Mouse (Mus musculus): ENCODE measurements around the gene Vtn. TPM values are rescaled to one million over a fixed set of nuclear protein-coding genes. Genes with fewer than 3 reads are reported as not detected.

The Vtn gene
- polyA plus RNA-seq, 1 experiment from 2014 or later: 54.4 TPM

- Histone ChIP-seq H3K27me3 (ENCODE audit: control insufficient read depth, insufficient read depth, low read length) (no peaks in the 10 kb centered on the region; the same call in 1 of the 2 replicates), H3K4me3 (replicated peaks; ENCODE audit: low read length) (no peak overlapping the region), H3K9ac (ENCODE audit: low read length) (no peak overlapping the region), H3K4me2 (ENCODE audit: low read depth, low read length) (no peak overlapping the region), H3K36me3 (ENCODE audit: control insufficient read depth, insufficient read depth, low read length) (no peaks in the 10 kb centered on the region), H3K4me1 (ENCODE audit: control insufficient read depth, insufficient read depth, low read length) (no peaks in the 10 kb centered on the region), H3K27ac (ENCODE audit: low read length) (no peak overlapping the region), H3K9me3 (replicated peaks; ENCODE audit: control insufficient read depth, low read length) (no peaks in the 10 kb centered on the region)
- WGBS: 81% methylated on average over 3 of the region's 3 CpGs
- ATAC-seq (ENCODE audit: insufficient read depth, low FRiP score): no peak
These were observed 6.5 kb downstream of the Vtn start for GRCm38 (mm10) chr11:78505430-78505829.

- no peak for ATAC-seq (ENCODE audit: insufficient read depth, low FRiP score)
- H3K9ac ChIP-seq (ENCODE audit: low read length): no peak overlapping the region
- H3K27me3 ChIP-seq (ENCODE audit: control insufficient read depth, insufficient read depth, low read length): no peaks in the 10 kb centered on the region
- H3K27ac ChIP-seq (ENCODE audit: low read length): no peak overlapping the region
- H3K4me2 ChIP-seq (ENCODE audit: low read depth, low read length): no peak overlapping the region
- peaks cover 13% of the 10 kb centered on the region for H3K4me1 ChIP-seq (ENCODE audit: control insufficient read depth, insufficient read depth, low read length)
- no peaks in the 10 kb centered on the region for H3K36me3 ChIP-seq (ENCODE audit: control insufficient read depth, insufficient read depth, low read length)
- WGBS: 82% methylated on average over 5 of the region's 5 CpGs
- no peak overlapping the region for H3K4me3 ChIP-seq (replicated peaks; ENCODE audit: low read length)
- no peaks in the 10 kb centered on the region for H3K9me3 ChIP-seq (replicated peaks; ENCODE audit: control insufficient read depth, low read length)
These were observed 10.3 kb downstream of the Vtn start for GRCm38 (mm10) chr11:78509148-78509547.

GRCm38 (mm10) chr11:78512025-78512957 is 13.4 kb downstream of the Vtn start, which contains the start of the genes Tmem199 and Poldip2:
TSS of gene Tmem199 (minus strand) at chr11:78512172.
TSS of gene Poldip2 (plus strand) at chr11:78512193.
- under 1% methylated on average over 67 of the region's 67 CpGs for WGBS

GRCm38 (mm10) chr11:78513106-78513790 is 14.4 kb downstream of the Vtn start:
- peak overlapping the region; percentile 93 for H3K4me3 ChIP-seq (replicated peaks; ENCODE audit: low read length)
- H3K27ac ChIP-seq (ENCODE audit: low read length): no peak overlapping the region
- H3K27me3 ChIP-seq (ENCODE audit: control insufficient read depth, insufficient read depth, low read length): no peaks in the 10 kb centered on the region
- 70% methylated on average over 3 of the region's 3 CpGs for WGBS
- H3K4me1 ChIP-seq (ENCODE audit: control insufficient read depth, insufficient read depth, low read length): peaks cover 13% of the 10 kb centered on the region
- no peak for ATAC-seq (ENCODE audit: insufficient read depth, low FRiP score)
- H3K4me2 ChIP-seq (ENCODE audit: low read depth, low read length): peak overlapping the region; percentile 93
- H3K36me3 ChIP-seq (ENCODE audit: control insufficient read depth, insufficient read depth, low read length): peaks cover 19% of the 10 kb centered on the region
- H3K9me3 ChIP-seq (replicated peaks; ENCODE audit: control insufficient read depth, low read length): no peaks in the 10 kb centered on the region
- H3K9ac ChIP-seq (ENCODE audit: low read length): peak overlapping the region; percentile 98; the same call in 1 of the 2 replicates

More at GRCm38 (mm10) chr11:78512025-78512957, 13.4 kb downstream of the Vtn start, which contains the start of the genes Tmem199 and Poldip2:
- peak within 1 kb of the TSS; percentile 98 for H3K9ac ChIP-seq (ENCODE audit: low read length)
- H3K4me1 ChIP-seq (ENCODE audit: control insufficient read depth, insufficient read depth, low read length): peaks cover 13% of the 10 kb centered on the region
- ATAC-seq (ENCODE audit: insufficient read depth, low FRiP score): peak; percentile 99
- peak within 1 kb of the TSS; percentile 93 for H3K4me3 ChIP-seq (replicated peaks; ENCODE audit: low read length)
- H3K27me3 ChIP-seq (ENCODE audit: control insufficient read depth, insufficient read depth, low read length): no peaks in the 10 kb centered on the region
- H3K27ac ChIP-seq (ENCODE audit: low read length): peak within 1 kb of the TSS; percentile 75
- H3K9me3 ChIP-seq (replicated peaks; ENCODE audit: control insufficient read depth, low read length): no peaks in the 10 kb centered on the region
- H3K4me2 ChIP-seq (ENCODE audit: low read depth, low read length): peak within 1 kb of the TSS; percentile 93
- peaks cover 19% of the 10 kb centered on the region for H3K36me3 ChIP-seq (ENCODE audit: control insufficient read depth, insufficient read depth, low read length)

- no peak overlapping the region for H3K4me2 ChIP-seq (ENCODE audit: low read depth, low read length)
- no peaks in the 10 kb centered on the region for H3K27me3 ChIP-seq (ENCODE audit: control insufficient read depth, insufficient read depth, low read length)
- no peak overlapping the region for H3K27ac ChIP-seq (ENCODE audit: low read length)
- peaks cover 28% of the 10 kb centered on the region for H3K36me3 ChIP-seq (ENCODE audit: control insufficient read depth, insufficient read depth, low read length)
- ATAC-seq (ENCODE audit: insufficient read depth, low FRiP score): no peak
- H3K9ac ChIP-seq (ENCODE audit: low read length): no peak overlapping the region
- WGBS: 57% methylated on average over 2 of the region's 2 CpGs
- no peaks in the 10 kb centered on the region for H3K9me3 ChIP-seq (replicated peaks; ENCODE audit: control insufficient read depth, low read length)
- H3K4me1 ChIP-seq (ENCODE audit: control insufficient read depth, insufficient read depth, low read length): peaks cover 13% of the 10 kb centered on the region
- H3K4me3 ChIP-seq (replicated peaks; ENCODE audit: low read length): no peak overlapping the region
These were observed 16.8 kb downstream of the Vtn start for GRCm38 (mm10) chr11:78515549-78516325.

- Histone ChIP-seq H3K36me3 (ENCODE audit: control insufficient read depth, insufficient read depth, low read length) (peaks cover 44% of the 10 kb centered on the region), H3K27me3 (ENCODE audit: control insufficient read depth, insufficient read depth, low read length) (no peaks in the 10 kb centered on the region), H3K9me3 (replicated peaks; ENCODE audit: control insufficient read depth, low read length) (no peaks in the 10 kb centered on the region), H3K9ac (ENCODE audit: low read length) (no peak overlapping the region), H3K4me1 (ENCODE audit: control insufficient read depth, insufficient read depth, low read length) (no peaks in the 10 kb centered on the region), H3K27ac (ENCODE audit: low read length) (no peak overlapping the region), H3K4me2 (ENCODE audit: low read depth, low read length) (no peak overlapping the region), H3K4me3 (replicated peaks; ENCODE audit: low read length) (no peak overlapping the region)
- no peak for ATAC-seq (ENCODE audit: insufficient read depth, low FRiP score)
- WGBS: 90% methylated on average over 10 of the region's 10 CpGs
These were observed 20.0 kb downstream of the Vtn start for GRCm38 (mm10) chr11:78518931-78519330.

- H3K27ac ChIP-seq (ENCODE audit: low read length): no peak overlapping the region
- no peaks in the 10 kb centered on the region for H3K9me3 ChIP-seq (replicated peaks; ENCODE audit: control insufficient read depth, low read length)
- H3K4me1 ChIP-seq (ENCODE audit: control insufficient read depth, insufficient read depth, low read length): no peaks in the 10 kb centered on the region
- H3K4me3 ChIP-seq (replicated peaks; ENCODE audit: low read length): no peak overlapping the region
- H3K27me3 ChIP-seq (ENCODE audit: control insufficient read depth, insufficient read depth, low read length): no peaks in the 10 kb centered on the region
- no peak for ATAC-seq (ENCODE audit: insufficient read depth, low FRiP score)
- no peak overlapping the region for H3K4me2 ChIP-seq (ENCODE audit: low read depth, low read length)
- H3K9ac ChIP-seq (ENCODE audit: low read length): no peak overlapping the region
- peaks cover 32% of the 10 kb centered on the region for H3K36me3 ChIP-seq (ENCODE audit: control insufficient read depth, insufficient read depth, low read length)
- 80% methylated on average over 3 of the region's 3 CpGs for WGBS
These were observed 23.0 kb downstream of the Vtn start for GRCm38 (mm10) chr11:78521880-78522279.

- peaks cover 36% of the 10 kb centered on the region for H3K36me3 ChIP-seq (ENCODE audit: control insufficient read depth, insufficient read depth, low read length)
- ATAC-seq (ENCODE audit: insufficient read depth, low FRiP score): no peak
These were observed 23.6 kb downstream of the Vtn start for GRCm38 (mm10) chr11:78522481-78522997.

More at GRCm38 (mm10) chr11:78522481-78522997, 23.6 kb downstream of the Vtn start:
- Histone ChIP-seq H3K27me3 (ENCODE audit: control insufficient read depth, insufficient read depth, low read length) (no peaks in the 10 kb centered on the region), H3K4me2 (ENCODE audit: low read depth, low read length) (no peak overlapping the region), H3K4me1 (ENCODE audit: control insufficient read depth, insufficient read depth, low read length) (no peaks in the 10 kb centered on the region), H3K9me3 (replicated peaks; ENCODE audit: control insufficient read depth, low read length) (no peaks in the 10 kb centered on the region), H3K4me3 (replicated peaks; ENCODE audit: low read length) (no peak overlapping the region), H3K9ac (ENCODE audit: low read length) (no peak overlapping the region), H3K27ac (ENCODE audit: low read length) (no peak overlapping the region)
- 87% methylated on average over 1 of the region's 1 CpGs for WGBS

Data from stomach, embryonic 16.5 days (tissue).